Mouse (Mus musculus) frontal cortex, postnatal 36 days (tissue): ENCODE results near the gene Tmpo.

ENCODE experiments used
- DNase-seq, 2 experiments: peaks; one replicate each; pipeline ENCODE4 v3.0.0; 2022; ENCODE audit warnings: low spot score in 2 of 2

Gene Tmpo

GRCm38 (mm10) chr10:91161006-91161405 is 20.1 kb downstream of the Tmpo start:
- no peak for DNase-seq

- no peak for DNase-seq
Observed at GRCm38 (mm10) chr10:91158442-91158841, 22.7 kb downstream of the Tmpo start.

- no peak for DNase-seq
Observed at GRCm38 (mm10) chr10:91156338-91156737, 24.8 kb downstream of the Tmpo start.

GRCm38 (mm10) chr10:91153894-91154503 is 27.1 kb downstream of the Tmpo start:
- no peak for DNase-seq

- DNase-seq, result no peak
Observed at GRCm38 (mm10) chr10:91145413-91145812, 35.7 kb downstream of the Tmpo start.

- DNase-seq, result no peak
Observed at GRCm38 (mm10) chr10:91143313-91144230, 37.5 kb downstream of the Tmpo start.

- no peak for DNase-seq
Observed at GRCm38 (mm10) chr10:91142654-91143191, 38.4 kb downstream of the Tmpo start.

- no peak for DNase-seq
Observed at GRCm38 (mm10) chr10:91141564-91141963, 39.6 kb downstream of the Tmpo start.

GRCm38 (mm10) chr10:91139148-91139766 is 41.9 kb downstream of the Tmpo start:
- DNase-seq, result no peak

GRCm38 (mm10) chr10:91138317-91138716 is 42.8 kb downstream of the Tmpo start:
- no peak for DNase-seq

GRCm38 (mm10) chr10:91137400-91137799 is 43.7 kb downstream of the Tmpo start:
- no peak for DNase-seq

GRCm38 (mm10) chr10:91135302-91135972 is 45.7 kb downstream of the Tmpo start:
- DNase-seq, result no peak

- DNase-seq, result no peak
Observed at GRCm38 (mm10) chr10:91131565-91131964, 49.5 kb downstream of the Tmpo start.

GRCm38 (mm10) chr10:91130792-91131191 is 50.3 kb downstream of the Tmpo start:
- DNase-seq, result no peak

- DNase-seq, result no peak
Observed at GRCm38 (mm10) chr10:91128551-91129160, 52.5 kb downstream of the Tmpo start.

- DNase-seq, result no peak
Observed at GRCm38 (mm10) chr10:91127395-91127794, 53.7 kb downstream of the Tmpo start.

- DNase-seq, result no peak
Observed at GRCm38 (mm10) chr10:91126618-91127355, 54.3 kb downstream of the Tmpo start.

- DNase-seq, result peak; percentile 96 to 98
Observed at GRCm38 (mm10) chr10:91123828-91124822, 57.0 kb downstream of the Tmpo start, which contains the start of gene Slc25a3. TSS of gene Slc25a3 (minus strand) at chr10:91124059.

- peak in 1 of 2 experiments; percentile 13 for DNase-seq
Observed at GRCm38 (mm10) chr10:91123281-91123827, 57.8 kb downstream of the Tmpo start.
